Mouse (Mus musculus) heart, embryonic 11.5 days (tissue): ENCODE results near the gene Mlip. TPM values are rescaled to one million over a fixed set of nuclear protein-coding genes. Genes with fewer than 3 reads are reported as not detected.
"Not testable (repeated sequence)": the region's sequence is repeated elsewhere in the genome, so short reads cannot be mapped to it uniquely, and the experiment has no call there.

Experiments
- ATAC-seq: fragments of 200-750 bp; cut with Nextera tagmentation; replicated peaks from 2 replicates; pipeline ENCODE4 v1.8.0; 2017; ENCODE audit warnings: moderate library complexity; ENCODE audit not compliant: insufficient number of reproducible peaks, low FRiP score, low TSS enrichment
- H3K27ac ChIP-seq: fragments of 300-500 bp; sonication (generic); 2 replicates; pipeline ENCODE4 v1.5.1; 2014; ENCODE audit warnings: mild to moderate bottlenecking, low read depth, low read length
- H3K27me3 ChIP-seq: fragments of 300-500 bp; sonication (generic); 2 replicates; pipeline ENCODE4 v1.6.1; 2014; ENCODE audit warnings: mild to moderate bottlenecking, low read length, mixed read lengths; ENCODE audit not compliant: control insufficient read depth, insufficient read depth
- H3K36me3 ChIP-seq: fragments of 300-500 bp; sonication (generic); 2 replicates; pipeline ENCODE4 v1.6.1; 2014; ENCODE audit warnings: mild to moderate bottlenecking, low read length, moderate library complexity, mixed read lengths; ENCODE audit not compliant: control insufficient read depth, insufficient read depth
- H3K4me1 ChIP-seq: fragments of 300-500 bp; sonication (generic); 2 replicates; pipeline ENCODE4 v1.6.1; 2014; ENCODE audit warnings: low read length; ENCODE audit not compliant: control insufficient read depth, insufficient read depth
- H3K4me2 ChIP-seq: fragments of 300-500 bp; sonication (generic); 2 replicates; pipeline ENCODE4 v1.6.1; 2014; ENCODE audit warnings: mild to moderate bottlenecking, moderate library complexity
- H3K4me3 ChIP-seq: fragments of 300-500 bp; sonication (generic); 2 replicates; pipeline ENCODE4 v1.5.1; 2014; ENCODE audit warnings: low read depth, low read length
- H3K9ac ChIP-seq: fragments of 300-500 bp; sonication (generic); 2 replicates; pipeline ENCODE4 v1.6.1; 2014; ENCODE audit warnings: mild to moderate bottlenecking, low read depth, low read length, moderate library complexity
- H3K9me3 ChIP-seq: fragments of 300-500 bp; sonication (generic); replicated peaks from 2 replicates; pipeline ENCODE4 v1.6.1; 2016; ENCODE audit warnings: low read length; ENCODE audit not compliant: control insufficient read depth
- WGBS: fragments of 180-500 bp; shearing (Covaris S2); extraction: QIAGEN DNeasy Blood & Tissue Kit; methylation state at CpG from one replicate; pipeline ENCODE4 v1.1.7; 2014; ENCODE audit not compliant: insufficient replicate concordance; 5-methylcytosine and 5-hydroxymethylcytosine counted together
- polyA plus RNA-seq: library from polyadenylated mRNA; unstranded; fragments of >200 nt; fragmentation: Nextera tagmentation; extraction: Ambion mirVana; gene quantifications from 2 replicates; pipeline ENCODE4 v1.2.1, GENCODE M21; 2014

Mlip gene
- polyA plus RNA-seq, 1 experiment from 2014 or later, result 78.5 TPM

DNA sequence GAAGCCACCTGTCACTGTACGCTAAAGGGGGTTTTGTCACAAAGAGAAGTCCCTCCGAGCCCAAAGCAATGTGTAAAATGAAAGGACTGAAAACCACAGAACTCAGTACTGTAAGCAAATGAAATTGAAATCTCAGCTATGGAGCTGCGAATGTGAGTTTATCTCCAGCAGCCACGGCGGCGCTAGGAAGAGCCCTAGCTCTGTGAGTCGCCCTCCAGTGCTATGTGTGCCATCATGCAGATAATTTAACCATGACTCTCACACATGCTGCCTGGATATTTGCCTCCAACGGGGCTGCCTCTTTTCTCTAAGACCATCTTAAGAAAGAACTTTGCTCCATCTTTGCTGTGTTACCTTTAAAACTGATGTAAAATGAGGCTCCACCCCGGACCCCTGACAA, 16.5 kb upstream of the Mlip start:
- Histone ChIP-seq H3K27ac (no peak overlapping the region), H3K27me3 (no peaks in the 10 kb centered on the region), H3K4me2 (peak overlapping the region; percentile 35), H3K36me3 (no peaks in the 10 kb centered on the region), H3K4me1 (no peaks in the 10 kb centered on the region; the same call in 1 of the 2 replicates), H3K9ac (no peak overlapping the region), H3K9me3 (no peaks in the 10 kb centered on the region), H3K4me3 (no peak overlapping the region)
- no peak for ATAC-seq
- WGBS, result 53% methylated on average over 9 of the region's 9 CpGs

- 51% methylated on average over 9 of the region's 9 CpGs for WGBS
- not testable (repeated sequence) for H3K9me3 ChIP-seq, ATAC-seq
These were observed 11.9 kb upstream of the Mlip start for GRCm38 (mm10) chr9:77364681-77365080.

DNA sequence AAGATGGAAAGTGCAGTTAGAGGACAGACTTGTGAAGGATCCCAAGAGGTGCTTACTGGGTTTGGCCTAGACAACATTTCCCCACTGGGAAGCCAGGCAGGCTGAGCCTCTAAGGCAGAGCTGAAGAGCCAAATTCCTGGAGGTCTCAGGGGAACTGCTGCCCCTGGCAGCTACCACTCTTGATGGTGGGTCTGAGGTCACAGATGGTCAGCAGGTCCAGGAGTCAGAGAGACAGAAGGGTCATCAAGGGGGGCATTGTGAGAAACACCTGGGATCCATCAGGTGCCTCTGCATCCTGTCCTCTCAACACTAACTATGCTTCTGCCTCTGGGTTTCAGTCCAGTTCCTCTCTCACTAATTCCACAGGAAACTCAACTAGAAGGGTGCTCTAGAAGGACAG, 10.1 kb upstream of the Mlip start:
- no peak for ATAC-seq
- Histone ChIP-seq H3K27ac (no peak overlapping the region), H3K4me3 (no peak overlapping the region), H3K4me1 (no peaks in the 10 kb centered on the region), H3K9me3 (no peaks in the 10 kb centered on the region), H3K9ac (no peak overlapping the region), H3K27me3 (no peaks in the 10 kb centered on the region), H3K4me2 (no peak overlapping the region), H3K36me3 (no peaks in the 10 kb centered on the region)

More at GRCm38 (mm10) chr9:77364681-77365080, 11.9 kb upstream of the Mlip start:
- H3K27me3 ChIP-seq, H3K4me2 ChIP-seq, H3K27ac ChIP-seq, H3K4me3 ChIP-seq, H3K4me1 ChIP-seq, H3K36me3 ChIP-seq, H3K9ac ChIP-seq: not testable (repeated sequence)

- Histone ChIP-seq H3K9me3 (no peaks in the 10 kb centered on the region), H3K36me3 (no peaks in the 10 kb centered on the region), H3K4me1 (no peaks in the 10 kb centered on the region), H3K4me2 (no peak overlapping the region), H3K4me3 (no peak overlapping the region), H3K27ac (no peak overlapping the region), H3K27me3 (no peaks in the 10 kb centered on the region), H3K9ac (no peak overlapping the region)
- no peak for ATAC-seq
- WGBS, result 82% methylated on average over 8 of the region's 8 CpGs
These were observed 7.9 kb upstream of the Mlip start for GRCm38 (mm10) chr9:77360654-77361053.

GRCm38 (mm10) chr9:77359278-77359973, 6.7 kb upstream of the Mlip start:
- Histone ChIP-seq H3K4me2 (no peak overlapping the region), H3K9me3 (no peaks in the 10 kb centered on the region), H3K4me1 (no peaks in the 10 kb centered on the region), H3K9ac (no peak overlapping the region), H3K27me3 (no peaks in the 10 kb centered on the region), H3K4me3 (no peak overlapping the region), H3K36me3 (no peaks in the 10 kb centered on the region), H3K27ac (no peak overlapping the region)
- no peak for ATAC-seq
- 84% methylated on average over 10 of the region's 10 CpGs for WGBS

DNA sequence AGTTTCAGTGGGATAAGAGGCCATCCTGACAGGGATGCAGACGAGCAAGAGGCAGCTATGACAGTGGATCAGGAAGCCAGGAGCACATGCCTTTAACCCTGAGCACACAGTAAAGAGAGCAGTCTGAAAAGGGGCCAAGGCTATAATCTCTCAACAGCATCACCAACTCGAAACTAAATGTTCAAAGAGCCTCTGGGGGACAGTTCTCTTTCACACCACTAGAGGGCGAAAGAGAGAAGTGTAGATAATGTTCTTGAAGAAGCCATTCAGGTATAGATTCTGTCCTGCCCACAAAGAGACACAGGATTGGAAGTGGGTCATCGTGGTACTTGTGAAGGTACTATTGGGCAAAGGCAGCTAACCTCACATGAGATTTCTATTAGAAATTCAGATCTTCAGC, 1.2 kb upstream of the Mlip start:
- no peak for ATAC-seq
- Histone ChIP-seq H3K27me3 (no peaks in the 10 kb centered on the region), H3K9me3 (no peaks in the 10 kb centered on the region), H3K4me1 (peaks cover 4% of the 10 kb centered on the region; the same call in 1 of the 2 replicates), H3K4me3 (no peak overlapping the region), H3K4me2 (no peak overlapping the region), H3K36me3 (no peaks in the 10 kb centered on the region), H3K27ac (no peak overlapping the region), H3K9ac (no peak overlapping the region)
- WGBS, result 75% methylated on average over 4 of the region's 4 CpGs

GRCm38 (mm10) chr9:77347704-77348103, 5.1 kb downstream of the Mlip start:
- H3K27me3 ChIP-seq, result no peaks in the 10 kb centered on the region
- H3K4me3 ChIP-seq, result peak overlapping the region; percentile 54
- no peaks in the 10 kb centered on the region for H3K36me3 ChIP-seq
- peaks cover 10% of the 10 kb centered on the region; the same call in 1 of the 2 replicates for H3K4me1 ChIP-seq
- ATAC-seq, result no peak
- peak overlapping the region; percentile 70 for H3K9ac ChIP-seq
- H3K4me2 ChIP-seq, result peak overlapping the region; percentile 58
- H3K27ac ChIP-seq, result peak overlapping the region; percentile 93
- H3K9me3 ChIP-seq, result no peaks in the 10 kb centered on the region
- WGBS, result 24% methylated on average over 7 of the region's 7 CpGs

DNA sequence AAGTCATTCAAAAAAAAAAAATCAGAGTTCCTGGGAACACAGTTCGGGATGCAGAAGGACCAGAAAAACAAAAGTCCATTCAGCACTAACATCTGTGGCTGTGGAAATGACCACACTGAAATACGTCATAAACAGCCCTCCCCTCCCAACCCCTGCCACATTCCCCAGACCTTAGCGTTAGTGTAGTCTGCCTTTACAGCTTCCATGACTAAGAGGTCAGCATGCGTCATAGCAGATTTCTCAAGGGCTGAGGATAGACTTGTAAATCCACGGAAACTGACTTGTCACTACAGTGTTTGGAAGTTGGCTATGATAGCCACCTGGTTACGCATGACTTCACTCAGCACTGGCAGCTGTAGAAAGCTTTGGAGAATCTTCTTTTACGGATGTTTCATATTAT, 8.5 kb downstream of the Mlip start:
- Histone ChIP-seq H3K4me3 (peak overlapping the region; percentile 17; the same call in 1 of the 2 replicates), H3K9ac (0 out of 2 replicates have a peak overlapping the region, but pooled peaks have one; percentile 50), H3K4me2 (peak overlapping the region; percentile 55), H3K36me3 (no peaks in the 10 kb centered on the region), H3K27me3 (no peaks in the 10 kb centered on the region), H3K9me3 (no peaks in the 10 kb centered on the region), H3K4me1 (peaks cover 19% of the 10 kb centered on the region), H3K27ac (peak overlapping the region; percentile 78)
- WGBS, result 44% methylated on average over 7 of the region's 7 CpGs
- no peak for ATAC-seq
